ENCODE assay signal across 12 mouse cellular contexts in genomic region chr8:78346131-78346621, GRCm38 (mm10).
DNase-seq lines count a peak whose midpoint lies in the region; ATAC-seq and TF ChIP-seq lines count a peak whose summit lies in the region.
"Had no signal": no experiment of that assay in that cellular context is flagged by ENCODE, and none has a peak within 500 bp of the region (broad histone marks: within the 10 kb centered on the region; RNA-seq: fewer than 3 reads in every experiment).

No protein-coding gene starts in this region.

- H3K4me2 ChIP-seq in forebrain, embryonic 12.5 days: peak overlapping the region; percentile 10
- H3K4me2 ChIP-seq in hindbrain, postnatal 0 days (ENCODE audit: low read depth, low read length): peak overlapping the region; percentile 37
- H3K4me2 ChIP-seq in neural tube, embryonic 15.5 days: peak overlapping the region; percentile 48
- H3K4me2 ChIP-seq: embryonic facial prominence, embryonic 15.5 days; lung, embryonic 15.5 days had no signal

- H3K9ac ChIP-seq in forebrain, embryonic 12.5 days: no peak overlapping the region
- no peak overlapping the region; the same call in 1 of the 2 replicates for H3K9ac ChIP-seq in hindbrain, postnatal 0 days (replicated peaks; ENCODE audit: low read length)
- H3K9ac ChIP-seq in neural tube, embryonic 15.5 days (replicated peaks): no peak overlapping the region; the same call in 1 of the 2 replicates
- H3K9ac ChIP-seq: embryonic facial prominence, embryonic 15.5 days; lung, embryonic 15.5 days had no signal

- DNase-seq in layer of hippocampus, postnatal 10 days (ENCODE audit: low spot score in 2 of 2): peak; percentile 14 to 34
- no peak for DNase-seq in layer of hippocampus, adult 9-10 months (ENCODE audit: low spot score)
- DNase-seq in hindbrain, postnatal 0 days (ENCODE audit: low spot score): peak; percentile 62
- no peak for DNase-seq in lung, postnatal 25 days (ENCODE audit: low spot score)
- no peak for DNase-seq in heart, postnatal 14 days
- DNase-seq: cerebellum, adult 11 months had no signal

- H3K27ac ChIP-seq in forebrain, embryonic 12.5 days: peak overlapping the region; percentile 37
- H3K27ac ChIP-seq in hindbrain, postnatal 0 days: no peak overlapping the region
- no peak overlapping the region for H3K27ac ChIP-seq in neural tube, embryonic 15.5 days (replicated peaks)
- H3K27ac ChIP-seq: embryonic facial prominence, embryonic 15.5 days; lung, embryonic 15.5 days had no signal

- TF ChIP-seq CTCF in hindbrain, postnatal 0 days (IDR thresholded peaks at IDR 0.05; ENCODE audit: low read depth): peak; percentile 0; the same call in 1 of the 2 replicates

- peaks cover 18% of the 10 kb centered on the region for H3K27me3 ChIP-seq in forebrain, embryonic 12.5 days
- H3K27me3 ChIP-seq in hindbrain, postnatal 0 days (ENCODE audit: insufficient read depth, low read length): no peaks in the 10 kb centered on the region
- no peaks in the 10 kb centered on the region for H3K27me3 ChIP-seq in neural tube, embryonic 15.5 days (replicated peaks)
- H3K27me3 ChIP-seq: CH12.LX; embryonic facial prominence, embryonic 15.5 days; lung, embryonic 15.5 days had no signal

- no peak overlapping the region for H3K4me3 ChIP-seq in forebrain, embryonic 12.5 days (replicated peaks)
- H3K4me3 ChIP-seq in hindbrain, postnatal 0 days (ENCODE audit: low read length): no peak overlapping the region
- H3K4me3 ChIP-seq in neural tube, embryonic 15.5 days (replicated peaks): peak overlapping the region; percentile 12; the same call in 1 of the 2 replicates
- H3K4me3 ChIP-seq: embryonic facial prominence, embryonic 15.5 days; lung, embryonic 15.5 days had no signal

- ATAC-seq in forebrain, embryonic 12.5 days (ENCODE audit: low FRiP score): peak; percentile 94
- peak; percentile 80 for ATAC-seq in hindbrain, postnatal 0 days
- peak; percentile 86 for ATAC-seq in neural tube, embryonic 15.5 days (ENCODE audit: low FRiP score)
- ATAC-seq: intestine, postnatal 0 days had no signal

- 9% methylated on average over 11 of the region's 11 CpGs for WGBS in forebrain, embryonic 12.5 days
- WGBS in hindbrain, postnatal 0 days: 8% methylated on average over 11 of the region's 11 CpGs
- WGBS in neural tube, embryonic 15.5 days: 3% methylated on average over 11 of the region's 11 CpGs

- no peaks in the 10 kb centered on the region for H3K36me3 ChIP-seq in forebrain, embryonic 12.5 days (replicated peaks)
- H3K36me3 ChIP-seq in hindbrain, postnatal 0 days (ENCODE audit: insufficient read depth, low read length): no peaks in the 10 kb centered on the region
- no peaks in the 10 kb centered on the region for H3K36me3 ChIP-seq in neural tube, embryonic 15.5 days
- H3K36me3 ChIP-seq: embryonic facial prominence, embryonic 15.5 days; lung, embryonic 15.5 days had no signal

- no peaks in the 10 kb centered on the region for H3K9me3 ChIP-seq in forebrain, embryonic 12.5 days
- no peaks in the 10 kb centered on the region for H3K9me3 ChIP-seq in hindbrain, postnatal 0 days (ENCODE audit: low read length)
- no peaks in the 10 kb centered on the region for H3K9me3 ChIP-seq in neural tube, embryonic 15.5 days (replicated peaks)
- H3K9me3 ChIP-seq: embryonic facial prominence, embryonic 15.5 days; lung, embryonic 15.5 days had no signal

- intact Hi-C loops in heart, postnatal 14 days (cut with DNase I): no loop called here

- peaks cover 15% of the 10 kb centered on the region for H3K4me1 ChIP-seq in forebrain, embryonic 12.5 days
- H3K4me1 ChIP-seq in hindbrain, postnatal 0 days (ENCODE audit: insufficient read depth, low read length): 0 out of 2 replicates have a peak, but pooled peaks cover 4% of the 10 kb centered on the region
- H3K4me1 ChIP-seq in neural tube, embryonic 15.5 days: peaks cover 9% of the 10 kb centered on the region
- H3K4me1 ChIP-seq: embryonic facial prominence, embryonic 15.5 days; lung, embryonic 15.5 days had no signal

Comparison
In these comparisons a context has a peak if more than half of its experiments do, and no peak if none do; other contexts are left out.
1. DNase-seq: peak in layer of hippocampus, postnatal 10 days (2 of 2) and hindbrain, postnatal 0 days (single experiment); none in layer of hippocampus, adult 9-10 months (single experiment), lung, postnatal 25 days (single experiment) and heart, postnatal 14 days (0 of 2).
2. Peak in every context shown above with its lines, with median percentiles within 50 percentile points of each other: ATAC-seq and H3K4me2 ChIP-seq.